Mouse (Mus musculus) granulocyte monocyte progenitor cell, adult 5-6 weeks (primary cell): Measurements from ENCODE around the gene Tigd4. TPM values are rescaled to one million over a fixed set of nuclear protein-coding genes. Genes with fewer than 3 reads are reported as not detected.

Source experiments
- ATAC-seq: replicated peaks from 2 replicates; pipeline ENCODE4 v1.8.0; 2016; ENCODE audit warnings: mild to moderate bottlenecking, moderate TSS enrichment, inconsistent platforms; ENCODE audit not compliant: poor library complexity, severe bottlenecking
- total RNA-seq, 2 experiments: library from RNA; stranded (forward) in 1 of 2; stranded (reverse) in 1 of 2; fragments of 200-712, 200-1000 nt in 1 of 2; fragments of >200 nt in 1 of 2; fragmentation: Nextera tagmentation in 1 of 2; gene quantifications; 2 replicates each; pipeline ENCODE4 v1.2.3; 2014 to 2017

Tigd4 gene
- total RNA-seq, 2 experiments from 2014 or later: not detected

DNA sequence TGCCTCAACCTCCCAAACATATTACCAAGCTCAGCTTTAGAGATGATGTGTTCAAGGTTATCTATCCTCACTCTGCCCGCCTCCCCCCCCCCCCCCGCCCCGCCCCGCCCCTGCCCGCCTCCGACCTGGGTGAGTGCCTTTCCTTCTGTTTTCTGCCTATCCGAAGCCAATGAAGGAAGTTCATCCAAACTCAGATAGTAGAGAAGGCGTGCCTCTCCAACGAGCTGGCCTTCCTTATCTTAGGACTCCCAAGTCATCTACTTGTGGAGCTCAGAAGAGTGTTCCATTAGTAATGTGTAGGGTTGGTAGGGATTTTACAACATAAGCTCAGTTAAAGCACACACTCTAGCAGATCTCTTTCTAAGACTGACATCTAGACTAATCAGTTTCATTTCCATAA lies 9.8 kb downstream of the Tigd4 start:
- no peak for ATAC-seq

DNA sequence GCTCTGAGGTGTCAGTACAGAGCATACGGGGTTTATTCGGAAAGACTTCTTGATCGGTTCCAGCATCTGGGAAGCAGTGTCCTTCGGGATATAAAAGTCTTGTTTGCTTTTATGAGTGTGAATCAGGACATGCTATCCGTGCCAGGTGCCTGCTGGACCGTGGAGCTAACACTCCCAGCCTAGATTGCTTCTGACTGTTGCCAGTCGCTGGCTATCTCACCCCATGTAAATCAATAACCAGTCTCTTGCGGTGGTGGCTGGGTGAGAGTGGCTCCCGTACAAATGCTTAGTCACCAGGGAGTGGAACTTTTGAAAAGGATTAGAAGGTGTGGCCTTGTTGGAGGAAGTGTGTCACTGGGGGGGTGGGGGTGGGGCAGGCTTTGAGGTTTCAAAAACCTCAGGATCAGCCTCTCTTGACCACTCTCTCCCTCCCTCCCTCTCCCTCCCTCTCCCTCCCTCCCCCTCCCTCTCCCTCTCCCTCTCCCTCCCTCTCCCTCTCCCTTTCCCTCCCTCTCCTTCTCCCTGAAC lies 16.9 kb downstream of the Tigd4 start:
- no peak for ATAC-seq

DNA sequence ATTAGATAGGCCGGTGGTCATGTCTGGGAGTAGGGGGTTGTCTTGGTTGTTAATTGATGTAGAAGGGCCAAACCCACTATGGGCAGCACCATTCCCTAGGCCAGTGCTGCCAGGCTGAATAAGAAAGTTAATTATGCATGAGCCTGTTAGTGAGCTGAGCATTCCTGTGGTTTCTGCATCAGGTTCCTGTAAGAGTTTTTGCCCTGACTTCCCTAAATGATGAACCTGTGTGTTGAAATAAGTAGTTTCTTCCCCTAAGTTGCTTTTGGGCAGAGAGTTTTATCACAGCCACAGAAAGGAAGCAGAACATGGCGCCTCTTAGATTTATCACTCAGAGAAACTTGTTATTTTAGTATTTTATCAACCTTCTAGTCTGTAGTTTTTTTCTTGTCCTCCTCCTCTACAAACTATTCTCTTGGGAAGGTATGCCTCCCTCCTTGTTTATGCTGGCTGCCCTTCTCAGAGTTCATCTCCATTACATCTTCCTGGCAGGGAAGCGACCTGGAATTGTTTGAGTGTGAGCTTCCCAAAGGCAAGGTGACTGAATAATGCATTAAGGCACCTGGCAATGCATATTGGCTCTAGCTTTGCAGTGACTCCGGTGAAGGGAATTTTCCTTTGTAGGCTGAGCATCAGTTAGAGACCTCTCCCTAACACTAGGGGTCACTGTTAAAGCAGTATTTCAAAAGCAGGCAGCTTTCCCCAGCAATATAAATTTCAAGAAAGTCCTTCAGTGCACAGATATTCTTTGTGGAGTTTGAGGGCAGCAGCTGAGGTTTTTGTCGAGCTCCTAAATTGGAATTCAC lies 21.9 kb downstream of the Tigd4 start:
- peak; percentile 99 for ATAC-seq

DNA sequence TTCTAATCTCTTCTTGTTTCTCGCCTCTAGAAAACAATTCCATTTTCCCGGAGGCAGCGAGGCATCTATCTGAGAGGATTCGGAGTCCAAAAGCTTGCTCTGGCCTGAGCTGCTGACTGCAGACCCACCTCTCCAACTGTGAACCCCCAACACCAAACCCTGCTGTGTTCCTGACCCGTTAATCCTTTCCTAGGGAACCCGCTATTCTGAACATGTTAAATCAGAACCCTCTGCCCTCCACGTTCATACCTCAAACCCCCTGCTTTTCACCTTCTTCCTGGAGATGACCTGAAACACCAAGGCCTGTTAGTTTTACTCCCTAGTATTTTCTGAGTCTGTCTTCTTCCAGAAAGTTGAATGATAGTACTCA lies 22.5 kb downstream of the Tigd4 start:
- no peak for ATAC-seq

DNA sequence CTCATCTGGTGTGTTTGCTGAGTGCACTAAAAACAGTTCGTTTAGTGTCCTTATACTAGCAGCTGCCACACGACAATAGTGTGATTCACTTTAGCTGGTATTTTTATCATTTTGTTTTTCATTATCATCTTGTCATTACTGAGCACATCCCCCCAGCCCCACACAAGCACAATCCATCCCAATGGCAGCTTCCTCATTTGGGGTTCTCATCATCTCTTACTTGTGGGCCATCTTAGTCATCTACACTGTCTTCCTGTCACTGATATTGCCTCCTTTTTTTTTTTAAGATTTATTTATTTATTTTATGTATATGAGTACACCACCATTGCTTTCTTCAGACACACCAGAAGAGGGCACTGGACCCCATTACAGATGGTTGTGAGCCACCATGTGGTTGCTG lies 25.3 kb downstream of the Tigd4 start:
- no peak for ATAC-seq

DNA sequence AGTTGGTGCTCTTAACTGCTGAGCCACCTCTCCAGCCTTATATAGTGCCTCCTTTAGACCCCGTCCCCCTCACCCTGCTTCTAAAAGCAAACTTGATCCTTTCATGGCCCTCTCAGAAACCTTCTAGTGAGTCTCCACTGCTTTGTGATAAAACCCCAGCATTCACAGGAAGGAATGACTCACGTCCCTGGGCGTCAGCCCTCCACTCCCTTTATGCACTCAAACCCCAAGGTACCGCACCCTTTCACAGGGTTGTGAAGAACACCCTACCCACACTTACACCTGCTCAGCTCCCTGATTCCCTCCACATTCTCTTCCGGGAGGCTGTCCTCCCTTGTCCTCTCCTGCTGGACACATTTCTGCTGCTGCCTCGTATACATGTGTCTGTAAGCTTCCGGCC lies 25.7 kb downstream of the Tigd4 start:
- ATAC-seq: no peak

DNA sequence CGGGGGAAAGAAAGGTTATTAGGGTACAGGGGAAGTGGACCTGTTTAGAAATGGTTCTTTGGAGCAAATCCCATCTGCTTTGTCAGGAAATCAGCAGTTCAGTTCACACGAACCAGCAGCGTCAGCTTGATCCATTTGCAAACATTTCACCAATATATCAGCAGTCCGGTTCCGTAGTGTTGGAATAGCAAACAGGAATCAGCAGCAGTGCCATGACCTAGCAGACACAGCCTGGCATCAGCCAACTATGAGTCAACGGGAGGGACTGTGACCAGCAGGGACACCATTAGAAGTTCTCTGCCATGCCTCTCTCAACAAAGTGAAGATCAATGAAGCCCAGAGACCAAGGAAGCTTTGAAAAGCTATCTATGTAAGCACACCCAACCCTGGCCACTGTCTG lies 26.4 kb downstream of the Tigd4 start:
- no peak for ATAC-seq

DNA sequence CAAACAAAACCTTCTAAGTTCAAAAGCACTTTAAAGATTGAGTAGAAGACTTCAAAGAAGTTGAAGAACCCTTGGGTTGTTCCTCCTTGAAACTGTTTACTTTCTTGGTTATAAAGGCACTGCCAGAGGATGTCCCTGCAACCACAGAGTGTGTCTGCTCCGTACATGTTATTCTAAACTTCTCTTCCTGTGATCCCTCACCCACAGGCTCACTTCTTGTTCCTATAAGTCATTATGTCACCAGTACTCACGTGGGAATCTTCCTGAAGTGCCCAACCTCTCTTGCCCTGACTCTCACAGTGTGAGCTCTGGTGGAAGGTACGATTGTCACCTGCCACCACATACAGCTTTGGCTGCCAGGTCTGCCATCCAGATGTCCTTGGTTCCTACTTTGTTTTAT lies 28.7 kb downstream of the Tigd4 start:
- ATAC-seq: peak; percentile 86

DNA sequence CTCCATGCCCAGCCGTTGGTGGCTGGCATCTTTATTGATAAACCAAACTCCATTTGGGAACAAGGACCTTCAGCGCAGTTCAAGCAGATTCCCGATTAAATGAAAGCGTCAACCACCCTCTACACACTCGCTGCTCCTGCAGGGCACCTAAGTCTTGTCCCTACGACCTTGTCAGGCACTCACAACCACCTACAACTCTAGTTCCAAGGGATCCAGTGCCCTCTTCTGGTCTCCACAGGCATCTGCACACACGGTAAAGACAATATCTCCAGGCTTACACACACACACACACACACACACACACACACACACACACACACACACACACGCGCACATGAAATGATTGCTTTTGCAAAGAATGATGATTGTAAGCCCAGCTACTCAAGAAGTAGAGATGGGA lies 38.2 kb downstream of the Tigd4 start:
- ATAC-seq: no peak

DNA sequence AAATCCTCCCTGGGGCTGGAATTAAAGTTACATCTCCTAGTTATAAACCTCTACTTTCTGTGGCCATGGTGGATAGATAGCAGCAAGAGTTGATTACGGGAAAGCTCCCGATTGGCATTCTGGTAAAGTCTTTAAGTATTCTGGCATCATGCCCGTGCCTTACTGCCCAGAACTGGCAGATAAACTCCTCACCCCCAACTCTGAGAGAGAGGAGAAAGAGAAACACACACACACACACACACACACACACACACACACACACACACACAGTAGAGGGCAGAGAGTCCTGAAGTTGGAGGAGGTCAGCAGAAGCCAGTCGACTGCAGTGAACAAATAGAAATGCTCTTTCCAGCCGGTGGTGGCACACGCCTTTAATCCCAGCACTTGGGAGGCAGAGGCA lies 43.7 kb downstream of the Tigd4 start:
- ATAC-seq: no peak

DNA sequence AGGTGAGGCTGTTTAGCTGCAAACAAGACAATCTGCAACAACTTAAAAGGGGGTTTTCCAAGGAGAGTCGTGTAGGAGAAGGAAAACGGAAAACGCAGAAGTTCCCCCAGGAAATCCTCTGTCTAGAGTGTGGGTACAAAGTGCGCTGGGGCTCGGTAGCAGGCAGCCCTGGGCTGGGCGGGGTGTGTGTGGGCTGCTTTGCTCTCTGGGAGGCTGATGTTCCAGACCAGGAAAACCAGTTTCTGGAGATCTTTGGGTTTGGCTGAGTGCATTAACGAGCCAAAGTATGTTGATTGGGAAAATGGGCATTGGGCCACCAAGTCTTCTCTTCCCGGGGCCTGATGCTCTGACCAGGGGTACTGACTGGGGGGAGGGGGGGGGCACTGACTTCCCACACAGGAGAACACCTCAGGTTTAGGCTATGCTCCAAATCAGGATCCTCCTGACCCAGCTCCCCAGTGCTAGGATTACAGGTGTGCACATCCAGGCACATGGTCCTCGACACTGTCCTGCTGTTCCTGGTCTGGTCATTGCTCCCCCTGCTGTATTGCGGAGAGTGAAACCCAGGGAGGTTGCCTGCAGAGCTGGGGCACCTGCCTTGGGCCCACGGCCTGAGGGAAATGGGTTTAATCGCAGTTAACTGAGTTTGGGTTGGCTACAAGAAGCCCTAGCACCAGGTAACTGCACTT lies 44.7 kb downstream of the Tigd4 start:
- no peak for ATAC-seq

DNA sequence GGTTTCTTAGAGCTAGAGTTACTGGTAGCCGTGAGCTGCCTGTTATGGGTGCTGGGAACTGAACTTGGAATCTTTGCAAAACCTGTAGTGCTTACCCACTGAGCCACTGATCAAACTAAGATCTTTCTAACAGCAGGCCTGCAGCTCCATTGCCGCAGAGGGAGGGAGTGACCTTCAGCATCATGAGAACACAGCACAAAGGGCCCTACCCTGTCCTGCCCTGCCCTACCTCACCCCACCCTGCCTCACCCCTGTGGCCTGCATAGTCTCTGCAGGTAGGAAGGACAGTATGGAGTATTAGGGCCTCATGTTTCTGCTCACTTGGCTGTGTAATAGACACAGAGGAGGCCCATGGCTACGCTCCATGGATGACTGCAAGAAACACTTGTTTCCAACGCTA lies 45.5 kb downstream of the Tigd4 start:
- no peak for ATAC-seq

DNA sequence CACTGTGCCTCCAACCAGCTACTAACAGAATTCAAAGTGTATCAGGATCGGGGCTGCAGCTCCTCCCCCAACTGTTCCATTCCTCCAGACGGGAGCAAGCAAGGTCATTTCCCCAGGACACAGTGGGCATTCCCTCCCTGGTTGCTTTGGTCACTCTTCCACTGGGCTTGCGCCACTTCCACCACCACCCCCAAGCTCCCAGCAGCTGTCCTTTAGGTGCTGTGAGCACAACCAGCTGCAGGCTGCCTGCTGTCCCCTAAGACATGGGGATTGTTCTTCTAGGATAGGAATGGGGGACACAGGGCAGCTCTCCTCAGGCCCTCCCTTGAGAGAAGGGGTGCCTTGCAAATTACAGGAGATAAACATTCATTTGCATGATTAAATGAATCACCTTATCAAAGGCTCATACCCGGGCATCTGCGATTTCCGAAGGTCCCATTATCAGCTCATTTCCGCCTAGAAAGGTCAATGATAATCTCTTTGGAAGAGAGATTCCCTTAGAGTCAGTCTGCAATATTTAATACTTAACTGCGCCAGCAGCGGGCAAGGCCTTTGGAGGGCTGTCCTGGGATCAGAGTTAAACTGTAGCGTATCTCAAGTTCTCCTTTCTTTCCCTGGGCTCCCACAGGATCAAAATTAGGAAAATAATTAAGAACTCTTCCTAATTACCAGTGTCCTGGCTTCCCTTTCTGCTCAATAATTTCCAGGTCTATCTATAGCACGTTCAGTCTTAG lies 46.6 kb downstream of the Tigd4 start:
- peak; percentile 35; the same call in 1 of the 2 replicates for ATAC-seq

DNA sequence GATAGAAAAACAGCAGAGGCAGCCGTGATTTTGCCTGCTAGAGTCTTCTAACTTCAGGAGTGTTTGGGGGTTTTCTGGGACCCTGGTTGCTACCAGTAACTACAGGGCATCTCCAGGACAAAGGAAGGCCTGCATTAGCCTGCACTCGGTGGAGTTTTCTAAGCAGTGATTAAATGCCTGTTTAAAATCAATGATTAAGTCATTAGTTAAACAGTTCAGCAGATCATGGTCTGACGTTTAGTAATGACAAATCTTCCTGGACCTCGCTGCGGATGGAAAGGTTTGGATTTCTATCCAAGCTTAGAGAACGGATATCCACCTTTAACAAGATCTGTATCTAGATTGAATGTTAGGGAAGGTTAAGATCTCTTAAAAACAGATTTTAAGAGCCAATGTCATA lies 47.2 kb downstream of the Tigd4 start:
- no peak for ATAC-seq

DNA sequence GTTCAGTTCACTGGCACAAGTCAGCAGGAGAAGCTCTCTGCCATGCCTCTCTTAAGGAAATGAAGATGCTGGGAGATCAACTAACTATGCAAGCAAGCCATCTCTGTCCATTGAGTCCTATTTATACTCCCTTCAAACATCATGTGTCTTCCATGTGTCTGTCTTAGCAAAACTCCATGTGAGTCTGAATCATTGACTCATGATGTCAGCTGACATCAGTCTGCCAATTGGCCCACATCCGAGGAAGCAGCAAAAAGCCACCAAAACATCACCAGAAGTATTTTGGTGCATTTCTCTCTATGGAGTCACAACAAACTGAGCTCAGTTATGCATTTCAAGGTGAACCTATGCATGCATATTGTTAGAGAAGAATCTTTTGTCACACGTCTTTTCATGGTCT lies 48.0 kb downstream of the Tigd4 start:
- no peak for ATAC-seq

DNA sequence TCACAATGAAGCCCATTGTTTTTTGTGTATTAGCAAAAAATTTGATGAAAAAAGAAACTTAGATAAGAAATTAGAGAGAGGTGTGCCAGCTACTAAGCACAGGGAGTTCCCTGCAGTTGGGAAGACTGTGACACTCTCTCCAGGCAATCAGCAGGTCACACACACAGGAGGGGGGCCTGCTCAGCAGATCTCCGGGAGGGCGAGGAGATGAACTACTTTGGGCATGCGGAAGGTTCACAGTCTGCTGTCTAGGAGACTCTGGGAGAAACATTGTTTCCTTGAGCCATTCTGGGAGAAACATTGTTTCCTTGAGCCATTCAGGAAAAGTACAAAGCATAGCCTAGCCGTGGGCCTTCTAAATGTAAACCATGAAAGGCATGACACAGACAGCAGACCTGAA lies 49.6 kb downstream of the Tigd4 start:
- ATAC-seq: no peak

DNA sequence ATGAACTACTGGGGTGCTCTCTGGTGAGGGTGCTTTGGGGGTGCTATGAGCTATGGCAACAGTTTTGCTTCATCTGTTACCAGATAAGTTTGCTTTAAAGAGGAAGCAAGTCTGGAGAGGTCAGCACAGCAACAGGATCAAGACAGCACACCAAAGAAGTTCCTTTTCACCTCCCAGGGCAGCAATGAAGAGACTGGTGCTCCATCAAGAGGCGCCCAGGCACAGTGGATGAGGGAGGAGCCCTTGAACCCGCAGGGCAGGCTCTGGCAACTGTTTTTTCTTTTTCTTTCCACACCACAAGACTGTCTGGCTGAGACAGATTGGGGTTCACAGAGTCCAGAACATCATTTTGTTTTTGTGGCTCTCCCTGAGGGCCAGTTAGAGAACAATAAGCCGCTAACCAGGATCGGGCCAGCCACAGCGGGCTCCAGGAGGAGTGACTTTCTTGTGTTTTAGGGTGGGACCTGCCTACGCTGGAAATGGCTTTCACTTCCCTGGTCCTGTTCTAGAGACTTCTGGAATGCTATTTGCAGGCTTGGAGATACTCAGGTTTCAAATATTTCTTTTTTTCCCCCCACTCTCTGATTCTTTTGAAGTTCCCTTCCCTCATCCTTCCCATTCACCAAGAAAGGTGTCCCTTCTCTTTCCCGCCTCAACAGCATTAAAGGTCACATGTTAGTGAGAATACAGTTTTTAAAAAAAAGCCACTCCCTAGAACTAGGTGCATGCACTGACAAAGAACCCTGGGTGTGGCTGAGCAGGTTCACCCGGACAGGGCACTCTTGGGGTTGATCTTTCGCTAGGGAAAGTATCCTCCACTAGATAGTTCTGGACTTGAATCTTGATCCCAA lies 52.0 kb downstream of the Tigd4 start:
- peak; percentile 39 for ATAC-seq

DNA sequence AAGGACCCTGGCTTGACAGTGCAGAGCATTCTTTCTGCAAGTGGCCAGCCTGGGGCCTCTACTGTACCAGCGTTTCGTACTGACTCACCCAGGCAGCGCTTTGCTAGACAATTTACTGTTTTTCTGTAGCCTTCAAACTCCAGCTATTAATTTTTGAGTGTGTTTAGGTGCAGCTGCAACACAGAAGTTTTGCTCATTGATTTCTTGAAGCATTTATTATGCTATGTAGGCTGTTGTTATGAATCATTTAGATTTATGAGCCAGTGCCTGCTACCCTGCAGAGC lies 52.6 kb downstream of the Tigd4 start:
- no peak for ATAC-seq

DNA sequence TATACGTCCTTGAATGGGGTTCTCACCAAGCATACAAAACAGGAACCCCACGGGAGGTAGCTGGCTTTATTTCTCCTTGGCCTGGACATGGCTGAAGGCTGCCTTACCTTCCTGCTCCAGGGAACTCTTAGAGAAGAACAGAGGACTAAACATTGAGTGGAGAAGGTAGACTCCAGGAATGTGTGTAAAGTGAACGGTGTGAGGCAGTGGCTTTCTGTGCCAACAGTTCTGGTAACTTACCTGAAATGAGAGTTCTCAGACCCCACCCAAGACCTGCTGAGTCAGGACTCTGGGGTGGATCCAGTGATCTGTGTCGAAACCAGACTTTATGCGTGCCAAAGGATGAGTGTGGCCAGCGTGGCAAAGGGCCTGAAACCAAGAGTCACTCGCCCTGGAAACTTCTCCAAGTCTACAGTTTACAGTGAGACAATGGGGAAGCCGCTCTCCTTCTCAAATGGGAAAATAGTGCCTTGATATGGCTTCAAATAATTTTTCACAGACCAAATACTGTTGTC lies 53.0 kb downstream of the Tigd4 start:
- 0 out of 2 replicates have a peak, but pooled peaks have one; percentile 25 for ATAC-seq
